Mouse (Mus musculus) myocyte (in vitro differentiated cells): Measurements from ENCODE around the gene Ipo5. TPM values are rescaled to one million over a fixed set of nuclear protein-coding genes. Genes with fewer than 3 reads are reported as not detected.
A peak's percentile ranks its signal among the peaks of the same experiment; 100 is the strongest.

ENCODE experiments used
- H3K27me3 ChIP-seq: one replicate; pipeline ENCODE4 v1.6.1; 2011; ENCODE audit not compliant: control insufficient read depth, insufficient read depth, insufficient read length
- H3K36me3 ChIP-seq: one replicate; pipeline ENCODE4 v1.6.1; 2011; ENCODE audit not compliant: control insufficient read depth, insufficient read depth
- H3K4me2 ChIP-seq: one replicate; pipeline ENCODE4 v1.6.1; 2011; ENCODE audit warnings: low read depth, control low read depth
- H3K4me3 ChIP-seq: one replicate; pipeline ENCODE4 v1.5.1; 2011; ENCODE audit warnings: mild to moderate bottlenecking, control low read depth, moderate library complexity
- H3K79me2 ChIP-seq: one replicate; pipeline ENCODE4 v1.6.1; 2011; ENCODE audit not compliant: control insufficient read depth, insufficient read depth
- H3ac ChIP-seq: one replicate; pipeline ENCODE4 v1.6.1; 2011; ENCODE audit not compliant: control insufficient read depth, insufficient read length
- CEBPB ChIP-seq: IDR thresholded peaks from 2 replicates; pipeline ENCODE4 v1.6.1; 2011; ENCODE audit warnings: mild to moderate bottlenecking, moderate library complexity; ENCODE audit not compliant: poor library complexity, insufficient read depth, severe bottlenecking
- E2F4 ChIP-seq: IDR thresholded peaks from one replicate; pipeline ENCODE4 v1.6.1; 2011; ENCODE audit warnings: mild to moderate bottlenecking, control low read depth, moderate library complexity; ENCODE audit not compliant: insufficient read depth
- MAX ChIP-seq: IDR thresholded peaks from one replicate; pipeline ENCODE4 v1.6.1; 2011; ENCODE audit warnings: low read depth, mild to moderate bottlenecking, control low read depth
- MYOD1 ChIP-seq, 3 experiments: IDR thresholded peaks; one replicate each; pipeline ENCODE4 v1.6.1; 2011; ENCODE audit warnings: control low read depth in 2 of 3, low read depth in 2 of 3, mild to moderate bottlenecking in 2 of 3, moderate library complexity in 1 of 3; ENCODE audit not compliant: insufficient read length in 2 of 3, control insufficient read depth in 1 of 3
- MYOG ChIP-seq, 3 experiments: IDR thresholded peaks; one replicate each; pipeline ENCODE4 v1.6.1; 2011; ENCODE audit warnings: control low read depth in 2 of 3, low read depth in 2 of 3, mild to moderate bottlenecking in 2 of 3; ENCODE audit not compliant: insufficient read length in 2 of 3, control insufficient read depth in 1 of 3, insufficient read depth in 1 of 3
- POLR2A ChIP-seq: IDR thresholded peaks from one replicate; pipeline ENCODE4 v1.6.1; 2011; ENCODE audit warnings: low read depth, mild to moderate bottlenecking, control low read depth, moderate library complexity; ENCODE audit not compliant: insufficient read length
- POLR2AphosphoS2 ChIP-seq: IDR thresholded peaks from one replicate; pipeline ENCODE4 v1.6.1; 2011; ENCODE audit warnings: low read depth, control low read depth; ENCODE audit not compliant: insufficient read length
- REST ChIP-seq: IDR thresholded peaks from one replicate; pipeline ENCODE4 v1.6.1; 2011; ENCODE audit warnings: mild to moderate bottlenecking, control low read depth, moderate library complexity; ENCODE audit not compliant: insufficient read depth, insufficient read length
- SRF ChIP-seq: IDR thresholded peaks from one replicate; pipeline ENCODE4 v1.6.1; 2011; ENCODE audit warnings: low read depth; ENCODE audit not compliant: control insufficient read depth, insufficient read length
- TCF12 ChIP-seq: IDR thresholded peaks from one replicate; pipeline ENCODE4 v1.6.1; 2011; ENCODE audit warnings: mild to moderate bottlenecking, control low read depth; ENCODE audit not compliant: poor library complexity, insufficient read depth, severe bottlenecking
- TCF3 ChIP-seq: IDR thresholded peaks from one replicate; pipeline ENCODE4 v1.6.1; 2011; ENCODE audit warnings: low read depth, control low read depth; ENCODE audit not compliant: insufficient read length
- USF1 ChIP-seq: IDR thresholded peaks from one replicate; pipeline ENCODE4 v1.6.1; 2011; ENCODE audit warnings: low read depth, mild to moderate bottlenecking, control low read depth, moderate library complexity
- polyA plus RNA-seq: library from polyadenylated mRNA; unstranded; fragments of >200 nt; fragmentation: generic; extraction: Trizol; gene quantifications from one replicate; pipeline ENCODE4 v1.2.1, GENCODE M21; 2012; ENCODE audit warnings: missing spikeins

Gene Ipo5
- polyA plus RNA-seq: 75.7 TPM

DNA sequence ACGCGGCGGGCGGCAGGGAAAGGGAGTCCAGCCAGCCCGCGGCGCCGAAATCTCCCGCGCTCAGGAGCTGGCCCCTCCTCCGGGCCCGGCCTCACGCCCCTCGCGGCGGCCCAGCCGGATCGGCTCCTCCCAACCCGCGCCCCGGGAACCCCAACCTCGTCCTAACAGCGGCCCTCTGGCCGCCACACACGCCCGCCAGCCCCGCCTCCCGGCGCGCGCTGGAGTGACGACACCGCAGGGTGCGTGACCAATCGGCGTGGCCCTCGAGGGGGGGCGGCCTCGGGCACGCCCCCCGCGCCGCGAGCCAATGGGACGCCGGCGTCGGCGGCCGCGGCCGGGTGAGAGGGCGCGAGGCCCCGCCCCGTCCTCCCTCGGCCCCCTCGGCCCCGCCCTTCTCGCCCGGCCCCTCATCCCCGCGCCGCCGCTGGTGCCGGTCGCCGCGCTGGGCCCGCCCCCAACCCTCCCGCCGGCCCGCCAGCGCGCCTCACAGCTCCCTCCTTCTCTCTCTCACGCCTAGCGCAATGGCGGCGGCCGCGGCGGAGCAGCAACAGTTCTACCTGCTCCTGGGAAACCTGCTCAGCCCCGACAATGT lies at the start of gene Ipo5:
TSS of gene Ipo5 (plus strand) at position 492 of the 592 bp plus-strand sequence.
- peak within 1 kb of the TSS; percentile 69 for H3K4me3 ChIP-seq
- peak; percentile 56 for TF ChIP-seq SRF
- TF ChIP-seq POLR2AphosphoS2: peak; percentile 56
- no peak for TF ChIP-seq CEBPB
- TF ChIP-seq E2F4: peak; percentile 60
- TF ChIP-seq POLR2A: peak; percentile 66

DNA sequence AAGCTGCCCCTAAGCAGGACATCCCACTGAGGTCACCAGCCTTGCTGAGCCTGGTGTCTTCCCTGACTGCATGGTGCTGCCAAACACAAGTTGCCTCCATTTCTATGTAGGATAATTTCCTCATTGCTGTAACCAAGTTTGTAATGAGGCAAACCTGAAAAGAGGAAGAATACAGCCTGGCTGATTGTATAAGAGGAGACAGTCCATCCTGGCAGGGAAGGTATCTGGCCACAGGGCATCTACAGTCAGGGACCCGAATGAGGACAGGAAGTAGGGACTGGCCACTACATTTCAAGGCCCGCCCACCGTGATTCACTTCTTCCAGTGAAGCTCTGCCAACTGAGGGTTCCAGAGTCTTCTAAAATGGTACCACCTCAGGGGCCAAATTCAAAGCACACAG lies 47.8 kb upstream of the Ipo5 start:
- no peaks in the 10 kb centered on the region for H3K79me2 ChIP-seq
- no peak overlapping the region for H3K4me3 ChIP-seq
- no peak overlapping the region for H3K4me2 ChIP-seq
- no peaks in the 10 kb centered on the region for H3K27me3 ChIP-seq
- no peaks in the 10 kb centered on the region for H3K36me3 ChIP-seq
- H3ac ChIP-seq: no peak overlapping the region
- TF ChIP-seq TCF3 (no peak), SRF (no peak), POLR2A (no peak), E2F4 (no peak), POLR2AphosphoS2 (no peak), TCF12 (no peak), MYOG (IDR thresholded peaks at IDR 0.05; ENCODE audit: control insufficient read depth in 1 of 3, insufficient read depth in 1 of 3, insufficient read length in 2 of 3, low read depth in 2 of 3) (no peak), CEBPB (no peak), MAX (no peak), USF1 (no peak), MYOD1 (IDR thresholded peaks at IDR 0.05; ENCODE audit: control insufficient read depth in 1 of 3, insufficient read length in 2 of 3, low read depth in 2 of 3) (no peak), REST (no peak)

More for the DNA sequence above, at the start of gene Ipo5:
- Histone ChIP-seq H3K36me3 (no peaks in the 10 kb centered on the region), H3K4me2 (peak within 1 kb of the TSS; percentile 93), H3ac (peak within 1 kb of the TSS; percentile 99), H3K27me3 (no peaks in the 10 kb centered on the region), H3K79me2 (peaks cover 44% of the 10 kb centered on the region)

- no peak for TF ChIP-seq MYOD1 (IDR thresholded peaks at IDR 0.05; ENCODE audit: control insufficient read depth in 1 of 3, insufficient read length in 2 of 3, low read depth in 2 of 3)
- TF ChIP-seq MAX: no peak
- TF ChIP-seq TCF12: no peak
- TF ChIP-seq REST: no peak
- TF ChIP-seq USF1: no peak
- no peak for TF ChIP-seq E2F4
- no peak for TF ChIP-seq TCF3
- TF ChIP-seq SRF: no peak
- no peak for TF ChIP-seq POLR2A
- TF ChIP-seq POLR2AphosphoS2: no peak
- TF ChIP-seq MYOG (IDR thresholded peaks at IDR 0.05; ENCODE audit: control insufficient read depth in 1 of 3, insufficient read depth in 1 of 3, insufficient read length in 2 of 3, low read depth in 2 of 3): no peak
- no peak for TF ChIP-seq CEBPB
Measured at GRCm38 (mm10) chr14:120864896-120865295, 46.1 kb upstream of the Ipo5 start.

GRCm38 (mm10) chr14:120866573-120866972 lies 44.5 kb upstream of the Ipo5 start:
- H3ac ChIP-seq: no peak overlapping the region
- TF ChIP-seq MAX (no peak), TCF3 (no peak), CEBPB (no peak), E2F4 (no peak), POLR2AphosphoS2 (no peak), SRF (no peak), TCF12 (no peak), POLR2A (no peak), USF1 (no peak), MYOG (IDR thresholded peaks at IDR 0.05; ENCODE audit: control insufficient read depth in 1 of 3, insufficient read depth in 1 of 3, insufficient read length in 2 of 3, low read depth in 2 of 3) (no peak), REST (no peak), MYOD1 (IDR thresholded peaks at IDR 0.05; ENCODE audit: control insufficient read depth in 1 of 3, insufficient read length in 2 of 3, low read depth in 2 of 3) (no peak)
- H3K79me2 ChIP-seq: no peaks in the 10 kb centered on the region
- H3K4me2 ChIP-seq: no peak overlapping the region
- no peaks in the 10 kb centered on the region for H3K27me3 ChIP-seq
- no peaks in the 10 kb centered on the region for H3K36me3 ChIP-seq
- no peak overlapping the region for H3K4me3 ChIP-seq

More at GRCm38 (mm10) chr14:120864896-120865295, 46.1 kb upstream of the Ipo5 start:
- Histone ChIP-seq H3K27me3 (no peaks in the 10 kb centered on the region), H3K4me3 (no peak overlapping the region), H3K79me2 (no peaks in the 10 kb centered on the region), H3K36me3 (no peaks in the 10 kb centered on the region), H3K4me2 (no peak overlapping the region), H3ac (no peak overlapping the region)

DNA sequence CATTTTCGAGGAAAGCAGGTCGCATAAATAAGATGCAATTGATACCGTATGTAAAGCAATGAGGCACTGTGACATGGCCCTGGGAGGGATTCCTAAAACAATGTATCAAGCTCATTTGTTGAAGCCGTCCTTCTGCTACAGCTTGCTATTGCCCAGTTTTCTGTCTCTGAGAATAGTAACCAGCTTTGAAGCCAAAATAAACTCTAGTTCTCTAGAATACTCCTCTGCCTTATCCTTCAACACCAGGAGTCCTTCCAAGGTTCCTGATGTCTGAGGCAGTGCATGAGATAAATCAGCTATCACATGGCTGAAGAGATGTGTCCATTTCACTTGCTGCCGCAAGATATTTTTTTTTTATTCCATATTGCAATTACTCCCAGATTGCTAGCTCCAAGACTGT lies 43.9 kb upstream of the Ipo5 start:
- H3K36me3 ChIP-seq: no peaks in the 10 kb centered on the region
- no peak overlapping the region for H3K4me3 ChIP-seq
- no peaks in the 10 kb centered on the region for H3K27me3 ChIP-seq
- TF ChIP-seq POLR2A: no peak
- TF ChIP-seq TCF12: no peak
- no peak for TF ChIP-seq MYOG (IDR thresholded peaks at IDR 0.05; ENCODE audit: control insufficient read depth in 1 of 3, insufficient read depth in 1 of 3, insufficient read length in 2 of 3, low read depth in 2 of 3)
- TF ChIP-seq USF1: no peak
- TF ChIP-seq E2F4: no peak
- TF ChIP-seq REST: no peak
- no peak for TF ChIP-seq MYOD1 (IDR thresholded peaks at IDR 0.05; ENCODE audit: control insufficient read depth in 1 of 3, insufficient read length in 2 of 3, low read depth in 2 of 3)
- TF ChIP-seq CEBPB: no peak
- no peak for TF ChIP-seq MAX
- H3K79me2 ChIP-seq: no peaks in the 10 kb centered on the region
- no peak overlapping the region for H3ac ChIP-seq
- H3K4me2 ChIP-seq: no peak overlapping the region
